Mouse (Mus musculus): ENCODE measurements around the gene Mycs. TPM values are rescaled to one million over a fixed set of nuclear protein-coding genes. Genes with fewer than 3 reads are reported as not detected.

The Mycs gene
- not detected for polyA plus RNA-seq (2012; fragmentation: generic; extraction: Trizol)
- long read RNA-seq, experiment 1 = 0 reads
- long read RNA-seq, experiment 2 = 0 reads

- TF ChIP-seq FOSL1 (IDR thresholded peaks at IDR 0.05; ENCODE audit: insufficient read depth, low read length, poor library complexity, severe bottlenecking) (no peak), MYOG (IDR thresholded peaks at IDR 0.05; ENCODE audit: control insufficient read depth, extremely low read depth, insufficient read length) (no peak), CTCF (IDR thresholded peaks at IDR 0.05; ENCODE audit: control insufficient read depth, insufficient read depth, insufficient read length) (no peak), MAX (IDR thresholded peaks at IDR 0.05) (no peak), CEBPB (IDR thresholded peaks at IDR 0.05; ENCODE audit: low read depth) (no peak), MYOD1 (IDR thresholded peaks at IDR 0.05; ENCODE audit: control insufficient read depth, insufficient read length, low read depth) (no peak), USF1 (IDR thresholded peaks at IDR 0.05; ENCODE audit: low read depth) (no peak)
- Histone ChIP-seq H3K27me3 (ENCODE audit: control insufficient read depth, insufficient read depth, insufficient read length) (no peaks in the 10 kb centered on the region), H3K36me3 (ENCODE audit: control insufficient read depth, insufficient read depth) (no peaks in the 10 kb centered on the region), H3K79me2 (ENCODE audit: control insufficient read depth, insufficient read depth) (no peaks in the 10 kb centered on the region), H3K4me3 (ENCODE audit: insufficient read depth, poor library complexity, severe bottlenecking) (no peak within 1 kb of the TSS), H3ac (ENCODE audit: control insufficient read depth, insufficient read length, low read depth) (no peak within 1 kb of the TSS), H3K79me3 (ENCODE audit: low read depth) (no peaks in the 10 kb centered on the region)
These were observed at the start of gene Mycs for GRCm38 (mm10) chrX:5469165-5469564. Gene Mycs (minus strand): TSS chrX:5469265.

DNA sequence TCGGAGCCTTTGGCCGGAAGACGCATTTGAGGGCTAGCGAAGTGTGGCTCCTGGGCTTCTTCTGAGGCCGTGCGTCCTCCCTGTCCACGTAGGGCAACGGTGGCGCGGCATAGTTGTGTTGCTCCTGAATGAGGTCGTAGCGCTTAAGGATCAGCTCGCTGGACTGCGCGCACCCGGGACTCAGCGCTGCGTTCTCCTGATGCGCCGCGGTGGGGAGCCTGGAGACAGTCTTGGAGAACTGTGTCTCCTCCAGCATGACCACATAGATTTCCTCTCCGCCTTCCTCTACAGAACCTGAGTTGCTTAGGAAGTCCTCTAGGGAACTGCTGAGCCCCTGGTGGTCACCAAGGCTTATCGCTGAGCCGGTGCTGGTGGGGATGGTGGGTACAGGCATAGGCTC, 1.0 kb downstream of the Mycs start:
- Histone ChIP-seq H3K36me3 (ENCODE audit: control insufficient read depth, insufficient read depth) (no peaks in the 10 kb centered on the region), H3K79me2 (ENCODE audit: control insufficient read depth, insufficient read depth) (no peaks in the 10 kb centered on the region), H3K4me3 (ENCODE audit: insufficient read depth, poor library complexity, severe bottlenecking) (no peak overlapping the region), H3K79me3 (ENCODE audit: low read depth) (no peaks in the 10 kb centered on the region), H3K27me3 (ENCODE audit: control insufficient read depth, insufficient read depth, insufficient read length) (no peaks in the 10 kb centered on the region), H3ac (ENCODE audit: control insufficient read depth, insufficient read length, low read depth) (no peak overlapping the region)
- TF ChIP-seq CEBPB (IDR thresholded peaks at IDR 0.05; ENCODE audit: low read depth) (no peak), CTCF (IDR thresholded peaks at IDR 0.05; ENCODE audit: control insufficient read depth, insufficient read depth, insufficient read length) (no peak), MYOD1 (IDR thresholded peaks at IDR 0.05; ENCODE audit: control insufficient read depth, insufficient read length, low read depth) (no peak), MAX (IDR thresholded peaks at IDR 0.05) (no peak), FOSL1 (IDR thresholded peaks at IDR 0.05; ENCODE audit: insufficient read depth, low read length, poor library complexity, severe bottlenecking) (no peak), USF1 (IDR thresholded peaks at IDR 0.05; ENCODE audit: low read depth) (no peak), MYOG (IDR thresholded peaks at IDR 0.05; ENCODE audit: control insufficient read depth, extremely low read depth, insufficient read length) (no peak)

Other genes with a start within 250 kb of the Mycs start
- gene Btbd35f7, start 199.8 kb upstream of the Mycs start, polyA plus RNA-seq (2012; fragmentation: generic; extraction: Trizol) = not detected